Mouse (Mus musculus) limb, embryonic 10.5 days (tissue): ENCODE results near the gene Mtg2. TPM values are rescaled to one million over a fixed set of nuclear protein-coding genes. Genes with fewer than 3 reads are reported as not detected.

ENCODE experiments used
- DNase-seq: peaks from one replicate; pipeline ENCODE4 v3.0.0-alpha.2; 2017; ENCODE audit warnings: low spot score
- H3K27ac ChIP-seq: fragments of 300-500 bp; sonication (generic); 2 replicates; pipeline ENCODE4 v1.5.1; 2016; ENCODE audit warnings: mild to moderate bottlenecking
- H3K27me3 ChIP-seq: fragments of 300-500 bp; sonication (generic); 2 replicates; pipeline ENCODE4 v1.6.1; 2016; ENCODE audit warnings: low read depth, mild to moderate bottlenecking; ENCODE audit not compliant: poor library complexity, severe bottlenecking
- H3K36me3 ChIP-seq: fragments of 300-500 bp; sonication (generic); 2 replicates; pipeline ENCODE4 v1.6.1; 2016; ENCODE audit warnings: mild to moderate bottlenecking, moderate library complexity
- H3K4me1 ChIP-seq: fragments of 300-500 bp; sonication (generic); 2 replicates; pipeline ENCODE4 v1.6.1; 2016
- H3K4me3 ChIP-seq: fragments of 300-500 bp; sonication (generic); 2 replicates; pipeline ENCODE4 v1.5.1; 2016; ENCODE audit warnings: mild to moderate bottlenecking, moderate library complexity
- H3K9me3 ChIP-seq: fragments of 300-500 bp; sonication (generic); replicated peaks from 2 replicates; pipeline ENCODE4 v1.6.1; 2016; ENCODE audit warnings: mild to moderate bottlenecking
- WGBS: fragments of 180-500 bp; shearing (Covaris S2); methylation state at CpG from one replicate; pipeline ENCODE4 v1.1.7; 2016; 5-methylcytosine and 5-hydroxymethylcytosine counted together
- polyA plus RNA-seq: library from polyadenylated mRNA; unstranded; fragments of >200 nt; fragmentation: Nextera tagmentation; extraction: Ambion mirVana; gene quantifications from 2 replicates; pipeline ENCODE4 v1.2.1, GENCODE M21; 2016

Mtg2 gene
- polyA plus RNA-seq, 1 experiment from 2014 or later: 32.1 TPM

- peaks cover 33% of the 10 kb centered on the region for H3K36me3 ChIP-seq
- H3K27me3 ChIP-seq: no peaks in the 10 kb centered on the region
- no peak for DNase-seq
- H3K4me1 ChIP-seq: peaks cover 10% of the 10 kb centered on the region
- H3K27ac ChIP-seq: no peak overlapping the region
- no peaks in the 10 kb centered on the region for H3K9me3 ChIP-seq
- 83% methylated on average over 2 of the region's 2 CpGs for WGBS
- no peak overlapping the region for H3K4me3 ChIP-seq
These were observed 1.3 kb downstream of the Mtg2 start for GRCm38 (mm10) chr2:180071671-180072070.

- Histone ChIP-seq H3K36me3 (peaks cover 33% of the 10 kb centered on the region), H3K27me3 (no peaks in the 10 kb centered on the region), H3K4me1 (peaks cover 10% of the 10 kb centered on the region), H3K9me3 (no peaks in the 10 kb centered on the region), H3K4me3 (no peak overlapping the region), H3K27ac (no peak overlapping the region)
- 92% methylated on average over 7 of the region's 7 CpGs for WGBS
- DNase-seq: no peak
These were observed 2.5 kb downstream of the Mtg2 start for GRCm38 (mm10) chr2:180072886-180073285.

GRCm38 (mm10) chr2:180077622-180078021 is 7.2 kb downstream of the Mtg2 start:
- DNase-seq: no peak
- Histone ChIP-seq H3K4me1 (no peaks in the 10 kb centered on the region), H3K27me3 (no peaks in the 10 kb centered on the region), H3K36me3 (peaks cover 47% of the 10 kb centered on the region), H3K4me3 (no peak overlapping the region), H3K9me3 (no peaks in the 10 kb centered on the region), H3K27ac (no peak overlapping the region)
- WGBS: 67% methylated on average over 3 of the region's 3 CpGs

GRCm38 (mm10) chr2:180080680-180081079 is 10.3 kb downstream of the Mtg2 start:
- Histone ChIP-seq H3K27me3 (no peaks in the 10 kb centered on the region), H3K9me3 (no peaks in the 10 kb centered on the region), H3K27ac (no peak overlapping the region), H3K36me3 (peaks cover 57% of the 10 kb centered on the region), H3K4me3 (no peak overlapping the region), H3K4me1 (peaks cover 19% of the 10 kb centered on the region)
- no peak for DNase-seq
- 93% methylated on average over 8 of the region's 8 CpGs for WGBS

GRCm38 (mm10) chr2:180083063-180083462 is 12.7 kb downstream of the Mtg2 start:
- no peak for DNase-seq
- Histone ChIP-seq H3K4me1 (peaks cover 27% of the 10 kb centered on the region), H3K27me3 (no peaks in the 10 kb centered on the region), H3K9me3 (no peaks in the 10 kb centered on the region), H3K27ac (no peak overlapping the region), H3K36me3 (peaks cover 46% of the 10 kb centered on the region), H3K4me3 (no peak overlapping the region)
- WGBS: 94% methylated on average over 10 of the region's 10 CpGs

- 24% methylated on average over 3 of the region's 3 CpGs for WGBS
- 0 out of 2 replicates have a peak, but pooled peaks cover 5% of the 10 kb centered on the region for H3K27me3 ChIP-seq
- H3K4me3 ChIP-seq: no peak overlapping the region
- H3K9me3 ChIP-seq: no peaks in the 10 kb centered on the region
- DNase-seq: peak; percentile 31
- H3K27ac ChIP-seq: no peak overlapping the region
- peaks cover 27% of the 10 kb centered on the region for H3K4me1 ChIP-seq
- H3K36me3 ChIP-seq: peaks cover 37% of the 10 kb centered on the region
These were observed 14.2 kb downstream of the Mtg2 start for GRCm38 (mm10) chr2:180084565-180084964.

- DNase-seq: no peak
- Histone ChIP-seq H3K9me3 (no peaks in the 10 kb centered on the region), H3K36me3 (peaks cover 28% of the 10 kb centered on the region), H3K4me1 (peaks cover 35% of the 10 kb centered on the region), H3K27ac (no peak overlapping the region), H3K27me3 (0 out of 2 replicates have a peak, but pooled peaks cover 8% of the 10 kb centered on the region), H3K4me3 (no peak overlapping the region)
- 63% methylated on average over 16 of the region's 16 CpGs for WGBS
These were observed 15.7 kb downstream of the Mtg2 start for GRCm38 (mm10) chr2:180085926-180086636.

- H3K27me3 ChIP-seq: 0 out of 2 replicates have a peak, but pooled peaks cover 8% of the 10 kb centered on the region
- H3K4me3 ChIP-seq: no peak overlapping the region
- peaks cover 28% of the 10 kb centered on the region for H3K36me3 ChIP-seq
- 86% methylated on average over 5 of the region's 5 CpGs for WGBS
- H3K9me3 ChIP-seq: no peaks in the 10 kb centered on the region
- no peak overlapping the region for H3K27ac ChIP-seq
- peaks cover 35% of the 10 kb centered on the region for H3K4me1 ChIP-seq
- DNase-seq: no peak
These were observed 16.2 kb downstream of the Mtg2 start for GRCm38 (mm10) chr2:180086637-180087027.

GRCm38 (mm10) chr2:180087472-180087871 is 17.1 kb downstream of the Mtg2 start:
- H3K4me1 ChIP-seq: peaks cover 35% of the 10 kb centered on the region
- H3K36me3 ChIP-seq: peaks cover 20% of the 10 kb centered on the region
- WGBS: 89% methylated on average over 4 of the region's 4 CpGs
- H3K4me3 ChIP-seq: no peak overlapping the region
- no peaks in the 10 kb centered on the region for H3K9me3 ChIP-seq
- no peak for DNase-seq
- H3K27ac ChIP-seq: no peak overlapping the region
- 0 out of 2 replicates have a peak, but pooled peaks cover 8% of the 10 kb centered on the region for H3K27me3 ChIP-seq

- 69% methylated on average over 11 of the region's 11 CpGs for WGBS
- Histone ChIP-seq H3K4me1 (peaks cover 20% of the 10 kb centered on the region), H3K27ac (no peak overlapping the region), H3K27me3 (peaks cover 9% of the 10 kb centered on the region; the same call in 1 of the 2 replicates), H3K4me3 (no peak overlapping the region), H3K9me3 (no peaks in the 10 kb centered on the region), H3K36me3 (peaks cover 3% of the 10 kb centered on the region)
- DNase-seq: no peak
These were observed 19.9 kb downstream of the Mtg2 start for GRCm38 (mm10) chr2:180090285-180090684.

- 39% methylated on average over 5 of the region's 5 CpGs for WGBS
- DNase-seq: no peak
- Histone ChIP-seq H3K36me3 (no peaks in the 10 kb centered on the region), H3K4me1 (peaks cover 5% of the 10 kb centered on the region), H3K27me3 (peaks cover 52% of the 10 kb centered on the region), H3K9me3 (no peaks in the 10 kb centered on the region), H3K4me3 (no peak overlapping the region), H3K27ac (no peak overlapping the region)
These were observed 25.3 kb downstream of the Mtg2 start for GRCm38 (mm10) chr2:180095711-180096110.

GRCm38 (mm10) chr2:180097585-180097984 is 27.2 kb downstream of the Mtg2 start:
- no peaks in the 10 kb centered on the region for H3K9me3 ChIP-seq
- H3K27me3 ChIP-seq: peaks cover 71% of the 10 kb centered on the region
- 52% methylated on average over 3 of the region's 3 CpGs for WGBS
- no peak overlapping the region for H3K4me3 ChIP-seq
- peaks cover 5% of the 10 kb centered on the region for H3K4me1 ChIP-seq
- no peaks in the 10 kb centered on the region for H3K36me3 ChIP-seq
- no peak for DNase-seq
- no peak overlapping the region for H3K27ac ChIP-seq

GRCm38 (mm10) chr2:180098167-180098566 is 27.8 kb downstream of the Mtg2 start:
- H3K27me3 ChIP-seq: peaks cover 77% of the 10 kb centered on the region
- no peaks in the 10 kb centered on the region for H3K36me3 ChIP-seq
- 41% methylated on average over 5 of the region's 5 CpGs for WGBS
- H3K4me1 ChIP-seq: peaks cover 10% of the 10 kb centered on the region
- no peak for DNase-seq
- H3K27ac ChIP-seq: no peak overlapping the region
- H3K4me3 ChIP-seq: no peak overlapping the region
- H3K9me3 ChIP-seq: no peaks in the 10 kb centered on the region
